Mouse (Mus musculus): ENCODE data around the gene Nab2. TPM values are rescaled to one million over a fixed set of nuclear protein-coding genes. Genes with fewer than 3 reads are reported as not detected.

Nab2 gene
- polyA plus RNA-seq, 2 experiments = 0.88 to 4.1 TPM

- no peak overlapping the region for H3K4me3 ChIP-seq (ENCODE audit: insufficient read depth in 1 of 2, low read depth in 2 of 2, low read length in 2 of 2)
- no peak for TF ChIP-seq CTCF (IDR thresholded peaks at IDR 0.05; ENCODE audit: low read depth)
- no peak for TF ChIP-seq EP300 (IDR thresholded peaks at IDR 0.05; ENCODE audit: low read depth)
- no peak overlapping the region for H3K9ac ChIP-seq (replicated peaks)
- H3K4me2 ChIP-seq (ENCODE audit: low read depth) = no peak overlapping the region
- no peaks in the 10 kb centered on the region for H3K27me3 ChIP-seq (ENCODE audit: control insufficient read depth, insufficient read depth, low read length)
- 78% methylated on average over 1 of the region's 1 CpGs for WGBS (ENCODE audit: insufficient replicate concordance)
- DNase-seq (ENCODE audit: low read depth in 3 of 3, low spot score in 3 of 3) (no peak), ATAC-seq (ENCODE audit: insufficient read depth) (no peak)
- peaks cover 4 to 6% of the 10 kb centered on the region in 2 experiments for H3K4me1 ChIP-seq (replicated peaks; ENCODE audit: control insufficient read depth in 2 of 2, insufficient read depth in 2 of 2, low read length in 1 of 2)
- H3K36me3 ChIP-seq (replicated peaks; ENCODE audit: control insufficient read depth, insufficient read depth, low read depth) = no peaks in the 10 kb centered on the region
- no peak overlapping the region for H3K27ac ChIP-seq
- no peaks in the 10 kb centered on the region for H3K9me3 ChIP-seq (ENCODE audit: control insufficient read depth, low read length)
Observed at GRCm38 (mm10) chr10:127679208-127679607, 10.8 kb upstream of the Nab2 start.

GRCm38 (mm10) chr10:127677591-127678336 is 9.4 kb upstream of the Nab2 start:
- 6% methylated on average over 14 of the region's 14 CpGs for WGBS (ENCODE audit: insufficient replicate concordance)
- peak overlapping the region; percentile 70 to 91 for H3K4me3 ChIP-seq (ENCODE audit: insufficient read depth in 1 of 2, low read depth in 2 of 2, low read length in 2 of 2)
- peak; percentile 67 to 76 (median 67) for DNase-seq (ENCODE audit: low read depth in 3 of 3, low spot score in 3 of 3)

GRCm38 (mm10) chr10:127676691-127677548 is 8.6 kb upstream of the Nab2 start:
- ATAC-seq (ENCODE audit: insufficient read depth) (peak; percentile 92), DNase-seq (ENCODE audit: low read depth in 3 of 3, low spot score in 3 of 3) (peak; percentile 98 to 99 (median 98))
- Histone ChIP-seq H3K27me3 (ENCODE audit: control insufficient read depth, insufficient read depth, low read length) (no peaks in the 10 kb centered on the region), H3K36me3 (replicated peaks; ENCODE audit: control insufficient read depth, insufficient read depth, low read depth) (no peaks in the 10 kb centered on the region), H3K9ac (replicated peaks) (peak overlapping the region; percentile 80), H3K9me3 (ENCODE audit: control insufficient read depth, low read length) (no peaks in the 10 kb centered on the region), H3K27ac (peak overlapping the region; percentile 74), H3K4me2 (ENCODE audit: low read depth) (peak overlapping the region; percentile 98), H3K4me3 (ENCODE audit: insufficient read depth in 1 of 2, low read depth in 2 of 2, low read length in 2 of 2) (peak overlapping the region; percentile 75 to 91), H3K4me1 (replicated peaks; ENCODE audit: control insufficient read depth in 2 of 2, insufficient read depth in 2 of 2, low read length in 1 of 2) (peaks cover 4 to 6% of the 10 kb centered on the region in 2 experiments)
- under 1% methylated on average over 71 of the region's 71 CpGs for WGBS (ENCODE audit: insufficient replicate concordance)
- no peak for TF ChIP-seq EP300 (IDR thresholded peaks at IDR 0.05; ENCODE audit: low read depth)

More at GRCm38 (mm10) chr10:127677591-127678336, 9.4 kb upstream of the Nab2 start:
- H3K4me1 ChIP-seq (replicated peaks; ENCODE audit: control insufficient read depth in 2 of 2, insufficient read depth in 2 of 2, low read length in 1 of 2) = peaks cover 4 to 6% of the 10 kb centered on the region in 2 experiments
- peak overlapping the region; percentile 80 for H3K9ac ChIP-seq (replicated peaks)
- peak; percentile 87 for TF ChIP-seq CTCF (IDR thresholded peaks at IDR 0.05; ENCODE audit: low read depth)
- TF ChIP-seq EP300 (IDR thresholded peaks at IDR 0.05; ENCODE audit: low read depth) = no peak
- H3K36me3 ChIP-seq (replicated peaks; ENCODE audit: control insufficient read depth, insufficient read depth, low read depth) = no peaks in the 10 kb centered on the region
- no peak for ATAC-seq (ENCODE audit: insufficient read depth)
- peak overlapping the region; percentile 98 for H3K4me2 ChIP-seq (ENCODE audit: low read depth)
- peak overlapping the region; percentile 74 for H3K27ac ChIP-seq
- H3K9me3 ChIP-seq (ENCODE audit: control insufficient read depth, low read length) = no peaks in the 10 kb centered on the region
- H3K27me3 ChIP-seq (ENCODE audit: control insufficient read depth, insufficient read depth, low read length) = no peaks in the 10 kb centered on the region

GRCm38 (mm10) chr10:127675859-127676398 is 7.6 kb upstream of the Nab2 start:
- no peaks in the 10 kb centered on the region for H3K36me3 ChIP-seq (replicated peaks; ENCODE audit: control insufficient read depth, insufficient read depth, low read depth)
- H3K4me1 ChIP-seq (replicated peaks; ENCODE audit: control insufficient read depth in 2 of 2, insufficient read depth in 2 of 2, low read length in 1 of 2) = peaks cover 4 to 6% of the 10 kb centered on the region in 2 experiments
- ATAC-seq (ENCODE audit: insufficient read depth) = no peak
- H3K9me3 ChIP-seq (ENCODE audit: control insufficient read depth, low read length) = no peaks in the 10 kb centered on the region
- peak overlapping the region; percentile 58 for H3K9ac ChIP-seq (replicated peaks)
- peak overlapping the region; percentile 75 to 91 for H3K4me3 ChIP-seq (ENCODE audit: insufficient read depth in 1 of 2, low read depth in 2 of 2, low read length in 2 of 2)
- DNase-seq (ENCODE audit: low read depth in 3 of 3, low spot score in 3 of 3) = no peak
- TF ChIP-seq CTCF (IDR thresholded peaks at IDR 0.05; ENCODE audit: low read depth) (no peak), EP300 (IDR thresholded peaks at IDR 0.05; ENCODE audit: low read depth) (no peak)
- no peaks in the 10 kb centered on the region for H3K27me3 ChIP-seq (ENCODE audit: control insufficient read depth, insufficient read depth, low read length)
- 42% methylated on average over 5 of the region's 5 CpGs for WGBS (ENCODE audit: insufficient replicate concordance)
- H3K27ac ChIP-seq = peak overlapping the region; percentile 63
- peak overlapping the region; percentile 79 for H3K4me2 ChIP-seq (ENCODE audit: low read depth)

All from liver, embryonic 14.5 days (tissue).